Mouse (Mus musculus) spleen, adult 2 months (tissue): ENCODE measurements around the gene Spo11.

ENCODE experiments used
- CTCF ChIP-seq: fragments of 200-500 bp; IDR thresholded peaks from 2 replicates; pipeline ENCODE4 v1.5.1; 2011; ENCODE audit warnings: mild to moderate bottlenecking, inconsistent platforms; ENCODE audit not compliant: insufficient read depth, insufficient read length, insufficient replicate concordance; ENCODE audit errors: extremely low read depth
- POLR2A ChIP-seq: fragments of 200-500 bp; IDR thresholded peaks from 2 replicates; pipeline ENCODE4 v1.6.1; 2011; ENCODE audit warnings: low read depth, low read length, inconsistent platforms

DNA sequence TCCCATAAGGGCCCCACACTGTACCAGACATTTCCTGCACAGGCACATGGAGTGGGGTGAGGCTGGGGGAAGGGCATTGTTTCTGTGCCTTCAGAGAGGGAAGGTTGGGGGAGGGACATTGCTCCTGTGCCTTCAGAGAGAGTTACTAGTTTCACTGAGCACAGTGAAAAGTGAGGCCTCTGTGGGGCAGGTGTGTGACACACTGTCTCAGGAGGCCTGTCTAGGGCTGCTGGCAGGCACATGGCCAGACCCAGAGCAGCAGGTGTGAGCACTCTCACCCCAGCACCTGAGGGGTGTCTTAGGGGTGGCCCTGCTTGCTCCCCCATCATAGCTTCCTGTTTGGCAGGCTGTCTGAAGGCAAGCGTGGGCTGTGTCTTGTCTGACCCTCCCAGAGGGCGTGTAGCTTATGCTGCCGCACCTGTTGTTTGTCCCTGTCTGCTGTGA lies 49.2 kb downstream of the Spo11 start:
- no peak for TF ChIP-seq CTCF
- no peak for TF ChIP-seq POLR2A
